Mouse (Mus musculus) retina, postnatal 1 day (tissue): ENCODE measurements around the gene Glb1.

Experiments used
- DNase-seq: peaks from one replicate; pipeline ENCODE4 v3.0.0-alpha.2; 2012

Gene Glb1

GRCm38 (mm10) chr9:114448700-114449099 lies 47.8 kb downstream of the Glb1 start:
- no peak for DNase-seq

- no peak for DNase-seq
These were observed 48.4 kb downstream of the Glb1 start for GRCm38 (mm10) chr9:114449120-114449754.

GRCm38 (mm10) chr9:114451615-114452014 lies 50.7 kb downstream of the Glb1 start:
- DNase-seq = no peak

GRCm38 (mm10) chr9:114452418-114452817 lies 51.5 kb downstream of the Glb1 start:
- no peak for DNase-seq

- no peak for DNase-seq
These were observed 54.5 kb downstream of the Glb1 start for GRCm38 (mm10) chr9:114455420-114455819.

GRCm38 (mm10) chr9:114458436-114458835 lies 57.6 kb downstream of the Glb1 start:
- DNase-seq = no peak

- DNase-seq = no peak
These were observed 61.7 kb downstream of the Glb1 start for GRCm38 (mm10) chr9:114462569-114462968.

- no peak for DNase-seq
These were observed 64.6 kb downstream of the Glb1 start for GRCm38 (mm10) chr9:114465442-114465841.

GRCm38 (mm10) chr9:114466871-114467270 lies 66.0 kb downstream of the Glb1 start:
- no peak for DNase-seq

GRCm38 (mm10) chr9:114468217-114468616 lies 67.3 kb downstream of the Glb1 start:
- no peak for DNase-seq

- DNase-seq = no peak
These were observed 67.8 kb downstream of the Glb1 start for GRCm38 (mm10) chr9:114468701-114469100.

GRCm38 (mm10) chr9:114471892-114472291 lies 71.0 kb downstream of the Glb1 start:
- no peak for DNase-seq

- DNase-seq = no peak
These were observed 76.1 kb downstream of the Glb1 start for GRCm38 (mm10) chr9:114477019-114477418.

GRCm38 (mm10) chr9:114480940-114481339 lies 80.1 kb downstream of the Glb1 start:
- no peak for DNase-seq

GRCm38 (mm10) chr9:114484771-114485170 lies 83.9 kb downstream of the Glb1 start:
- no peak for DNase-seq

- no peak for DNase-seq
These were observed 85.9 kb downstream of the Glb1 start for GRCm38 (mm10) chr9:114486808-114487207.

- DNase-seq = no peak
These were observed 86.8 kb downstream of the Glb1 start for GRCm38 (mm10) chr9:114487481-114488258.

- no peak for DNase-seq
These were observed 95.6 kb downstream of the Glb1 start for GRCm38 (mm10) chr9:114496469-114496868.

GRCm38 (mm10) chr9:114498218-114498617 lies 97.3 kb downstream of the Glb1 start:
- DNase-seq = peak; percentile 89

GRCm38 (mm10) chr9:114499783-114500515 lies 99.1 kb downstream of the Glb1 start:
- DNase-seq = peak; percentile 84

GRCm38 (mm10) chr9:114501111-114501510 lies 100.2 kb downstream of the Glb1 start:
- no peak for DNase-seq

- no peak for DNase-seq
These were observed 101.0 kb downstream of the Glb1 start for GRCm38 (mm10) chr9:114501913-114502312.

GRCm38 (mm10) chr9:114502711-114503427 lies 102.0 kb downstream of the Glb1 start:
- no peak for DNase-seq
